In the genomic region with DNA sequence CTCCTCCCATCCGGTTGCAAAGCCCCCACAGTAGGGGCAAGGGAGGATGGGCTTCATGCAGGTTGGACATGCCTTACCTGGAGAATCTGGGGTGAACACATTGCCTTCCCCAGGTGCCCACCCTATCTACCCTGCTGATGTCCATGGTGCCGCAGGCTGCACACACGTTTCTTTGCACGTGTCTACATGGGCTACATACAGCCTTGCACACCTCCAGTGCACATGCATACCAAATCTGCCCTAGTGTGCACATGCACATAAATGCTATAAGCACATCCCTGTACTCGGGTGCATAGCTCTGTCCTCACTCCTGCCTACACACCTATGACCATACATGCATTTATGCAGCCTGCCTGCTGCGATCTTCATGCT, we compare ENCODE assay signal across 8 mouse cellular contexts. TPM values are rescaled to one million over a fixed set of nuclear protein-coding genes. Genes with fewer than 3 reads are reported as not detected.
A peak's percentile ranks its signal among the peaks of the same experiment; 100 is the strongest.
DNase-seq lines count a peak whose midpoint lies in the region; ATAC-seq lines count a peak whose summit lies in the region.

No protein-coding gene starts in this region.

- H3K4me3 ChIP-seq in megakaryocyte, embryonic 14.5 days (replicated peaks), result peak overlapping the region; percentile 95
- H3K4me3 ChIP-seq in limb, embryonic 13.5 days, result peak overlapping the region; percentile 73
- peak overlapping the region; percentile 61; the same call in 1 of the 2 replicates for H3K4me3 ChIP-seq in stomach, embryonic 15.5 days (replicated peaks)

- 64% methylated on average over 6 of the region's 6 CpGs for WGBS in limb, embryonic 13.5 days
- 70% methylated on average over 6 of the region's 6 CpGs for WGBS in stomach, embryonic 15.5 days

- peaks cover 46% of the 10 kb centered on the region for H3K36me3 ChIP-seq in megakaryocyte, embryonic 14.5 days (replicated peaks; ENCODE audit: low read length)
- H3K36me3 ChIP-seq in limb, embryonic 13.5 days, result no peaks in the 10 kb centered on the region
- no peaks in the 10 kb centered on the region for H3K36me3 ChIP-seq in stomach, embryonic 15.5 days

- no peak for ATAC-seq in cerebellum, adult (ENCODE audit: insufficient number of reproducible peaks, low FRiP score, low TSS enrichment)
- no peak for ATAC-seq in megakaryocyte, adult 5-6 weeks (ENCODE audit: poor library complexity, severe bottlenecking)
- no peak for ATAC-seq in limb, embryonic 13.5 days (ENCODE audit: low FRiP score, low read depth)
- no peak for ATAC-seq in stomach, embryonic 15.5 days (ENCODE audit: insufficient read depth, low FRiP score, low read depth)

- peak; percentile 52 for DNase-seq in cerebellum, adult 8-10 months
- no peak for DNase-seq in retina, postnatal 1 day
- DNase-seq in adrenal gland, postnatal 10 days, result no peak

- H3K27ac ChIP-seq in limb, embryonic 13.5 days, result no peak overlapping the region
- no peak overlapping the region for H3K27ac ChIP-seq in stomach, embryonic 15.5 days

- H3K9me3 ChIP-seq in megakaryocyte, embryonic 14.5 days, result no peaks in the 10 kb centered on the region
- H3K9me3 ChIP-seq in limb, embryonic 13.5 days, result no peaks in the 10 kb centered on the region
- no peaks in the 10 kb centered on the region for H3K9me3 ChIP-seq in stomach, embryonic 15.5 days

- H3K27me3 ChIP-seq in megakaryocyte, embryonic 14.5 days (replicated peaks), result peaks cover 26% of the 10 kb centered on the region
- peaks cover 41% of the 10 kb centered on the region for H3K27me3 ChIP-seq in limb, embryonic 13.5 days
- peaks cover 36% of the 10 kb centered on the region for H3K27me3 ChIP-seq in stomach, embryonic 15.5 days (replicated peaks)

- no peak overlapping the region; the same call in 1 of the 2 replicates for H3K9ac ChIP-seq in limb, embryonic 13.5 days
- no peak overlapping the region for H3K9ac ChIP-seq in stomach, embryonic 15.5 days

- peaks cover 94% of the 10 kb centered on the region for H3K4me1 ChIP-seq in megakaryocyte, embryonic 14.5 days
- peaks cover 33% of the 10 kb centered on the region for H3K4me1 ChIP-seq in limb, embryonic 13.5 days
- H3K4me1 ChIP-seq in stomach, embryonic 15.5 days, result peaks cover 24% of the 10 kb centered on the region; the same call in 1 of the 2 replicates

- H3K4me2 ChIP-seq in limb, embryonic 13.5 days (replicated peaks), result peak overlapping the region; percentile 98
- peak overlapping the region; percentile 99 for H3K4me2 ChIP-seq in stomach, embryonic 15.5 days

RNA-seq across cellular contexts. Expression of gene Rtn4r, which starts 1.1 kb away (rescaled TPM):
- polyA plus RNA-seq in megakaryocyte, embryonic 14.5 days (2012; ENCODE audit: insufficient read depth, low replicate concordance), result 56.5 and 164 TPM in 2 replicates
- 0.36 and 0.85 TPM in 2 replicates for total RNA-seq in megakaryocyte, adult 5-6 weeks (2015)
- 0.26 TPM in 1 of 2 replicates, not detected in the other for total RNA-seq in megakaryocyte, adult 5-6 weeks (2017)
- polyA plus RNA-seq in limb, embryonic 13.5 days (2015; fragmentation: Nextera tagmentation; extraction: Ambion mirVana), result 6.4 and 6.5 TPM in 2 replicates
- polyA plus RNA-seq in stomach, embryonic 15.5 days (2015; fragmentation: Nextera tagmentation; extraction: Ambion mirVana), result 3.0 and 4.3 TPM in 2 replicates
- under 1 TPM; 0.66 to 0.94 TPM for total RNA-seq in adrenal gland, postnatal 10 days (2021)

RNA-seq across cellular contexts. Expression of gene Prodh, which starts 38.5 kb away (rescaled TPM):
- polyA plus RNA-seq in megakaryocyte, embryonic 14.5 days (2012; ENCODE audit: insufficient read depth, low replicate concordance), result 45.8 and 90.5 TPM in 2 replicates
- 1.3 and 2.2 TPM in 2 replicates for total RNA-seq in megakaryocyte, adult 5-6 weeks (2015)
- total RNA-seq in megakaryocyte, adult 5-6 weeks (2017), result 5.7 and 9.8 TPM in 2 replicates
- polyA plus RNA-seq in limb, embryonic 13.5 days (2015; fragmentation: Nextera tagmentation; extraction: Ambion mirVana), result 8.8 and 9.5 TPM in 2 replicates
- 13.1 and 14.8 TPM in 2 replicates for polyA plus RNA-seq in stomach, embryonic 15.5 days (2015; fragmentation: Nextera tagmentation; extraction: Ambion mirVana)
- total RNA-seq in adrenal gland, postnatal 10 days (2021), result 10 to 100 TPM; 14.9 to 16.5 TPM
